Mouse (Mus musculus): ENCODE measurements around the gene Frs2. TPM values are rescaled to one million over a fixed set of nuclear protein-coding genes. Genes with fewer than 3 reads are reported as not detected.
A peak's percentile ranks its signal among the peaks of the same experiment; 100 is the strongest.
"Not testable (repeated sequence)": the region's sequence is repeated elsewhere in the genome, so short reads cannot be mapped to it uniquely, and the experiment has no call there.

Gene Frs2
- polyA plus RNA-seq, 1 experiment from 2014 or later = 20.8 TPM

DNA sequence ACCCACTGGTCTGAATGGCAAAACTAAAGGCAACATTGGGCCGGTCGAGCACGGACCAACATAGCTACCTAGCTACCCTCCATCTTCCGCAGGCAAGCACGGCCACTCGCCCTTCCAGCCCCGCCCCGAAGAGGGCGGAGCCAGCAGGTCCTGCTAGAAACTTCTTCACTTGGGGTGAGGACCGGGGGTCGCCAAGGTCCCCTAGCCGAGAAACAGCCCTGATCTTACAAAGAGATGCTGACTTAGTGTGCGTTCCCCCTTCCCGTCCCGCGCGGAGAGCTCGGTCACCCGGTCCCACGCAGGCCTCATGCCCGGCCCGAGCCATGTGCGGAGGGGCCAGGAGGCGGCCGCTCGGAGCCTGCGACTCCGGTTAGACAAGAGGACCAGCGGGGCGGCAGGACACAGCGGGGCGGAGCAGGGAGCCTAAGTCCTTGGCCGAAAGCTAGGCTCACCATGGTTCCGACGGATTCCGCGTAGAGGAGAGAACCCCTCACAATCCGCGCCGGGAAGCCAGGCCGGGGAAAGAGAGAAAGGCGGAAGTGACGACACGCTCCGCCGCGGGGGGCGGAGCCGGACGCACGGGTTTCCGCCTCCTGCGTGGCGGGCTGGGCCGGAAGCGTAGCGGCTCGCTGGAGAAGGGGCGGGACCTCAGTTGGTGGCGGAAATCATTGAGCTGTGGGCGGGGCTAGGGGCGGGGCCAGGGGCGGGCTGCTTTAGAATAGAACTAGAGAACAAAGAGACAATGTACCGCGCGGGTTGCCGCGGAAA, 84.9 kb downstream of the Frs2 start, which contains the start of gene Cct2:
Cct2 (minus strand) TSS at position 561 of the 768 bp plus-strand sequence.
- Histone ChIP-seq H3K27ac (peak within 1 kb of the TSS; percentile 89), H3K4me1 (peaks cover 21% of the 10 kb centered on the region; the same call in 1 of the 2 replicates), H3K9me3 (no peaks in the 10 kb centered on the region), H3K4me2 (peak within 1 kb of the TSS; percentile 87), H3K27me3 (no peaks in the 10 kb centered on the region), H3K36me3 (peaks cover 37% of the 10 kb centered on the region), H3K4me3 (peak within 1 kb of the TSS; percentile 75), H3K9ac (peak within 1 kb of the TSS; percentile 82)
- WGBS = under 1% methylated on average over 67 of the region's 68 CpGs
- ATAC-seq (ENCODE audit: insufficient number of reproducible peaks, insufficient read depth, low FRiP score, low TSS enrichment, low read depth) = peak; percentile 92

DNA sequence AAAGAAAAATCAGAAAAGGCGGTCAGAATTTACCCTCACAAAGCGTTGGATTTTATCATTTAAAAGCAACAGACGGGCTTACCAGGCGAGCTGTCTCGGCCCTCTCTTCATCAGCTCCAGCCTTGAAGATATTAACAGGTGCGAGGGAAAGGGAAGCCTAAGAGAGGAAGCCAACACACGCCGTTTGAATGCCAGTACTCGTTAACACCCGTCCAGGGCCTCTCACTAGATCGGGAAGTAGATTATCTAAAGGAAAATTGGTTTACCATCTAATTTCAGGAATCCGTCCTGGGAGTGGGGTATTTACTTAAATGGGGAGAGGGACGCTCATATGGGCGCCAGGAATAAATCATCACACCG, 85.5 kb downstream of the Frs2 start:
- Histone ChIP-seq H3K4me3 (peak overlapping the region; percentile 75), H3K27ac (peak overlapping the region; percentile 83; the same call in 1 of the 2 replicates), H3K9ac (peak overlapping the region; percentile 82), H3K4me1 (peaks cover 21% of the 10 kb centered on the region; the same call in 1 of the 2 replicates), H3K27me3 (no peaks in the 10 kb centered on the region), H3K36me3 (peaks cover 43% of the 10 kb centered on the region), H3K9me3 (no peaks in the 10 kb centered on the region), H3K4me2 (peak overlapping the region; percentile 87)
- 4% methylated on average over 15 of the region's 15 CpGs for WGBS
- no peak for ATAC-seq (ENCODE audit: insufficient number of reproducible peaks, insufficient read depth, low FRiP score, low TSS enrichment, low read depth)

DNA sequence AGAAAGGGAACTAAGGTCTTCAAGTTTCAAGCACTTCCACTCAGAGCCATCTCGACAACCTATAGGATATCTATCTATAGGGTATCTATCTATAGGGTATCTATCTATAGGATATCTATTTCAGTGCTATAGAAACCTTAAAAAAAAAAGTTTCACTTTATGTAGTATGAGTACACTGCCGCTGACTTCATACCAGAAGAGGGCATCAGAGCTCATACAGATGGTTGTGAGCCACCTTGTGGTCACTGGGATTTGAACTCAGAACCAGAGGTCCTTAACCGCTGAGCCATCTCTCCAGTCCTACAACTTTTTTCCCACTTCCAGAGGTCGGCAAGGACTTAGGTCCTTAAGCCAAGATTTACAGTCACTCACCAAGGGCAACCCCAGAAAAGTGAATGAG, 92.7 kb downstream of the Frs2 start:
- Histone ChIP-seq H3K27me3 (no peaks in the 10 kb centered on the region), H3K36me3 (peaks cover 98% of the 10 kb centered on the region), H3K4me3 (no peak overlapping the region), H3K27ac (no peak overlapping the region), H3K4me1 (peaks cover 7% of the 10 kb centered on the region; the same call in 1 of the 2 replicates), H3K9ac (no peak overlapping the region), H3K9me3 (no peaks in the 10 kb centered on the region), H3K4me2 (no peak overlapping the region)
- ATAC-seq (ENCODE audit: insufficient number of reproducible peaks, insufficient read depth, low FRiP score, low TSS enrichment, low read depth) = no peak
- WGBS = 87% methylated on average over 4 of the region's 4 CpGs

DNA sequence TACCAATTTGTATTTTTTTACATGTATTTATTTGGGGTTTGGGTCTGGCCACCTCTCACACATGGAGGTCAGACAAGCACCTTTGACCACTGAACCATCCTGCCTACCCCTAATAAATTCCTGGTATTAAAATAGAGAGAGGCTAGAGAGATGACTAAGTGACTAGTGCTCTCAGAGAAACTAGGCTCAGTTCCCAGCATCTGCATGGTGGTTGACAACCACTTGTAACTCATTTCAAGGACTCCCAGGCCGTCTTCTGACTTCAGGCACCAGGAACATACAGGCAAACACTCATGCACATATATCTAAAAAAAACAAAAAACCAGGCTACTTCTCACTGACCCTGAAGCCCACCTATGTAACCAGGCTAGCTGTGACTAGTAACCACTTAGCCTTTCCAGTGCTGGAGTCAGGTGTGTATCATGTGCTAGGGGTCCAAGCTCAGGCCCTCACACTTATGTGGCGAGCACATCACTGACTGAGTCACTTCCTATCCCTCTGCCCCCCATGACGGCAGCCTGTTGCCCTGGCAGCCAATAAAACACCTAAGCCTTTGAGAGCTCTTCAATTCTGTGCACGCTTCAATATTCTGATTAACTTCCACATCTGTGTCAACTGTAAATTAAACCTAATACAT, 98.3 kb downstream of the Frs2 start:
- H3K4me2 ChIP-seq = no peak overlapping the region
- no peak for ATAC-seq (ENCODE audit: insufficient number of reproducible peaks, insufficient read depth, low FRiP score, low TSS enrichment, low read depth)
- 84% methylated on average over 4 of the region's 4 CpGs for WGBS
- no peak overlapping the region for H3K4me3 ChIP-seq
- H3K36me3 ChIP-seq = peaks cover 67% of the 10 kb centered on the region
- no peaks in the 10 kb centered on the region for H3K27me3 ChIP-seq
- no peak overlapping the region for H3K9ac ChIP-seq
- peaks cover 16% of the 10 kb centered on the region for H3K4me1 ChIP-seq
- no peak overlapping the region for H3K27ac ChIP-seq
- H3K9me3 ChIP-seq = no peaks in the 10 kb centered on the region

DNA sequence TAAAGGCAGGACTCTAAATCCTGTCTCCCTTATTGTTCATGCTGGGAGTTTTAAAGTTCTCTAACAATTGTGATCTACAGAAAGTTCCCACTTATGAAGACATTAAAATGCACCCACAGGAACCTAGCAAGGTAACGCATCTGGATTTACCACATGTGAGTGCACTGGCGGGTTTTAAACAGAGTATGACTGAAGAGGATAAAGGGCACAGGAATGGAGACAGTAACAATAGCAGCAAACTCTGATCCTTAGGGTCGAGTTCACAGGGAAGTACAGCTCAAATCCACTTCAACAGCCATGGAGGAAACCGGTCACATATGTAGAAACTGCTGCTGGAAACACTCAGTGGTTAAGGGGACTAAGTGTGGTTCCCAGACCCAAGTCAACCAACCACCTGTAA, 99.1 kb downstream of the Frs2 start:
- ATAC-seq (ENCODE audit: insufficient number of reproducible peaks, insufficient read depth, low FRiP score, low TSS enrichment, low read depth) = no peak
- H3K4me3 ChIP-seq = no peak overlapping the region
- peaks cover 17% of the 10 kb centered on the region for H3K4me1 ChIP-seq
- 0 out of 2 replicates have a peak overlapping the region, but pooled peaks have one; percentile 16 for H3K9ac ChIP-seq
- WGBS = 79% methylated on average over 4 of the region's 4 CpGs
- H3K9me3 ChIP-seq = no peaks in the 10 kb centered on the region
- H3K27ac ChIP-seq = no peak overlapping the region
- peaks cover 58% of the 10 kb centered on the region for H3K36me3 ChIP-seq
- H3K27me3 ChIP-seq = no peaks in the 10 kb centered on the region
- no peak overlapping the region for H3K4me2 ChIP-seq

DNA sequence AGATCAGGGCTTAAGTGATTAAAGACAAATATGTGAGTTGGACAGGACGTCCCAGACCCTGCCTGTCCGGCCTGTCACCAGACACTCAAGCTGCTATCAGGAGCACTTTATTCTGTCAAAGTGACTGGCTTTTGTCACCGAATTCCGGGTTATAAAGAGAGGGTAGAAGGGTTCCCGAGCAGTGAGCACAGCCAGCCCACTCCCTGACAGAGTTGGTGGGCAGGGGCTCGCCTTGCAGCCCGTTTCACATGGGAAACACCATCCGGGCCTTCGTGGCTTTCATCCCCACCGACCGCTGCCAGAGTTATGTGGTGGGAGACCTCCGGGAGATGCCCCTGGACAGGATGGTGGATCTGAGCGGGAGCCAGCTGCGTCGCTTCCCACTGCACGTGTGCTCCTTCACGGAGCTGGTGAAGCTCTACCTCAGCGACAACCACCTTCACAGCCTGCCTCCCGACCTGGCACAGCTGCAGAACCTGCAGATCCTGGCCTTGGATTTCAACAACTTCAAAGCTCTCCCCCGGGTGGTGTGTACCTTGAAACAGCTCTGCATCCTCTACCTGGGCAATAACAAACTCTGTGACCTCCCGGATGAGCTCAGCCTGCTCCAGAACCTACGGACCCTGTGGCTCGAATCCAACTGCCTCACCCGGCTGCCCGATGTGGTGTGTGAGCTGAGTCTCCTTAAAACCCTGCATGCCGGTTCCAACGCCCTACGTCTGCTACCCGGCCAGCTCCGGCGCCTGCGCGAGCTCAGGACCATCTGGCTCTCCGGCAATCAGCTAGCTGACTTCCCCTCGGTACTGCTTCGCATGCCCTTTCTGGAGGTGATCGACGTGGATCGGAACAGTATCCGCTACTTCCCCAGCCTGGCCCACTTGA, 102.9 kb downstream of the Frs2 start, which contains the start of gene Lrrc10:
Lrrc10 (plus strand) TSS at position 167 of the 882 bp plus-strand sequence.
- no peak within 1 kb of the TSS for H3K27ac ChIP-seq
- peaks cover 21% of the 10 kb centered on the region for H3K36me3 ChIP-seq
- peaks cover 17% of the 10 kb centered on the region for H3K4me1 ChIP-seq
- H3K9me3 ChIP-seq = no peaks in the 10 kb centered on the region
- H3K9ac ChIP-seq = 0 out of 2 replicates have a peak within 1 kb of the TSS, but pooled peaks have one; percentile 11
- 44% methylated on average over 40 of the region's 40 CpGs for WGBS
- no peaks in the 10 kb centered on the region for H3K27me3 ChIP-seq
- peak within 1 kb of the TSS; percentile 48 for H3K4me2 ChIP-seq
- ATAC-seq (ENCODE audit: insufficient number of reproducible peaks, insufficient read depth, low FRiP score, low TSS enrichment, low read depth) = no peak
- H3K4me3 ChIP-seq = peak within 1 kb of the TSS; percentile 13; the same call in 1 of the 2 replicates

DNA sequence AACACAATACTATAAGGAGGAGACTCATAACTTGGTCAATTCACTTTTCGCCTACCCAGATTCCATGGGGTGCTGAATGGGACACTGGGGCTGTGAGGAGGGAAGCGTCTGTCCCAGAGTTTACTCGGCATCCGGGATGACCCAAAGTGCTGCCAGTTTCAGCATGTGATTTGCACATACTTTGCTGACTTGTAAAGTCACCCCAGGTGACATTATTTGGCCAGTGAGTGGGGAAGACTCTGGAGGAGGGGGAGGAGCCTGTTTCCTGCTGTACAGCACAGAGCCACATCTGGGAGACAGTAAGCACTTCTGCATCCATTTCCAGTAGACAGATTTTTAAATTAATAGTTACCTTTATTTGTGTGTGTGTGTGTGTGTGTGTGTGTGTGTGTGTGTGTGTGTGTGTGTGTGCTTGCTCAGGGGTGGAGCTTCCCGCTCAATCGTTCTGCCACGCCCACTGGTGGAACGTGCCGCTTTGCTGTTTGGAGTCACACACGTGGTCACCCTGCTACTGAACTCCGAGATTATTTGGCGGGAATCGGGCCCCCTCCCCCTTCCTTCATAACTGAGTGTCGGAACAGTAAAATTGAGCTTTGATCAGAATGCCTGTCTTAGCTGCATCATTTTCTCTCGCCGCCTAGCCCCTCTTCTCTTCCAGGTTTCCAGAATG, 104.7 kb downstream of the Frs2 start:
- WGBS = 33% methylated on average over 13 of the region's 16 CpGs
- H3K9me3 ChIP-seq; H3K9ac ChIP-seq; ATAC-seq (ENCODE audit: insufficient number of reproducible peaks, insufficient read depth, low FRiP score, low TSS enrichment, low read depth); H3K27ac ChIP-seq; H3K27me3 ChIP-seq; H3K4me3 ChIP-seq; H3K36me3 ChIP-seq: not testable (repeated sequence)
- Histone ChIP-seq H3K4me2 (0 out of 2 replicates have a peak overlapping the region, but pooled peaks have one; percentile 18), H3K4me1 (peaks cover 22% of the 10 kb centered on the region)

DNA sequence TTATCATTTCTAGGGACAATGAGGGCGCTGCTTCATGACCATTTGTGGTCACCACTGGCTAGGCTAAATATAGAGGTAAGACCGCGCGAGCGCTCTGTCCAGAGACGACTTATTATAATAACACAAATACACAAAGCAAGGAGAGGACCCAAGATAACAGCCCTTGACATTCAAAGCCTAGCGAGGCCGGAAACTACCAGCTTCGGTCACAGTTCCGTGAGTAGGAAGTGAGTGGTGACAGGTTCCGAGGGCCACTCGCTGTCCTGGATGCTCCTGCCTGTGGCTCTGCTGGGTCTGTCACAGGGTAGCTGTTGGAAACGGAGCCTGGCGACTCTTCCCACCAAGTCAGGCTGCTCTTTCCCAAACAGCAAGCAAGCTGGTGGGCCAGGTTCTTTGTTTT, 106.0 kb downstream of the Frs2 start:
- 85% methylated on average over 14 of the region's 14 CpGs for WGBS
- Histone ChIP-seq H3K27me3 (no peaks in the 10 kb centered on the region), H3K9ac (no peak overlapping the region), H3K4me1 (peaks cover 22% of the 10 kb centered on the region), H3K36me3 (no peaks in the 10 kb centered on the region), H3K27ac (no peak overlapping the region), H3K4me3 (no peak overlapping the region), H3K4me2 (no peak overlapping the region), H3K9me3 (no peaks in the 10 kb centered on the region)
- no peak for ATAC-seq (ENCODE audit: insufficient number of reproducible peaks, insufficient read depth, low FRiP score, low TSS enrichment, low read depth)

DNA sequence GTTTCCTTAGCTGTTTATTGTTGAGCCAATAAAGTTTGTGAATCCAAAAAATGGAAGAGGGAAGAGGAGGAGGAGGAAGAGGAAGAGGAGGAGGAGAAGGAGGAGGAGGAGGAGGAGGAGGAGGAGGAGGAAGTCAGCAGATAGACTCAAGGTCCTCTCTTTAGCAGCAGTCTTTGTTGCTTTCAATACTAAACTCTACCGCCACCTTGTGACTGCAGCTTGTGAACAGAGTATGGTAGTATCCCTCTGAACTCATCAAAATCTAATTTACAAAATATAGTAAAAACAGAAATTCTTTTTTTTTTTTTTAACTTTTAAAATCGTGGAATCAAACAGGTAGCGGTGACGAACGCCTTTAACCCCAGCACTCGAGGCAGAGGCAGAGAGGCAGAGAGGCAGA, 108.0 kb downstream of the Frs2 start:
- Histone ChIP-seq H3K9me3 (no peaks in the 10 kb centered on the region), H3K4me2 (no peak overlapping the region), H3K27ac (no peak overlapping the region), H3K9ac (no peak overlapping the region), H3K4me1 (peaks cover 11% of the 10 kb centered on the region), H3K36me3 (no peaks in the 10 kb centered on the region), H3K4me3 (no peak overlapping the region), H3K27me3 (no peaks in the 10 kb centered on the region)
- 69% methylated on average over 6 of the region's 6 CpGs for WGBS
- ATAC-seq (ENCODE audit: insufficient number of reproducible peaks, insufficient read depth, low FRiP score, low TSS enrichment, low read depth) = no peak

DNA sequence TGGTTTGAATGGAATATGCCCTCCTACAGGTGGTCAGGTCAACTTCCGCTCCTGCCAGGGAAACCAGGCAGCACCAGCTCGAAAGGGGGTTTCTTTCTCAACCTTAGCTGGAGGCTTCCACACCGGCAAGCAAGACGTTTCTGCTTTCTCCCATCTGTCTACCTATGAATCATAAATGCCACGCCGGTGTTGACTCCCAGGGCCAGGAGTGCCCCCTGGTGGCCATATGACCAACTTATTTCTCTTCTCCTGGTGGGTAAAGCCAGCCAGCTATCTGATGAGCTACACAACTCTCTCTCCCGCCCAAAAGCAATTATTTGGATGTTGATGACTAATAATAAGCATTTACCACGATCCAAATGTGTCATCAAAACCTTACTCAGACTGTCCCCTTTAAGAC, 114.5 kb downstream of the Frs2 start:
- H3K27me3 ChIP-seq = no peaks in the 10 kb centered on the region
- no peaks in the 10 kb centered on the region for H3K36me3 ChIP-seq
- H3K4me1 ChIP-seq = peaks cover 8% of the 10 kb centered on the region; the same call in 1 of the 2 replicates
- no peak overlapping the region for H3K4me2 ChIP-seq
- no peak overlapping the region for H3K27ac ChIP-seq
- no peak for ATAC-seq (ENCODE audit: insufficient number of reproducible peaks, insufficient read depth, low FRiP score, low TSS enrichment, low read depth)
- WGBS = 17% methylated on average over 8 of the region's 8 CpGs
- H3K9me3 ChIP-seq = no peaks in the 10 kb centered on the region
- no peak overlapping the region for H3K9ac ChIP-seq
- no peak overlapping the region for H3K4me3 ChIP-seq

DNA sequence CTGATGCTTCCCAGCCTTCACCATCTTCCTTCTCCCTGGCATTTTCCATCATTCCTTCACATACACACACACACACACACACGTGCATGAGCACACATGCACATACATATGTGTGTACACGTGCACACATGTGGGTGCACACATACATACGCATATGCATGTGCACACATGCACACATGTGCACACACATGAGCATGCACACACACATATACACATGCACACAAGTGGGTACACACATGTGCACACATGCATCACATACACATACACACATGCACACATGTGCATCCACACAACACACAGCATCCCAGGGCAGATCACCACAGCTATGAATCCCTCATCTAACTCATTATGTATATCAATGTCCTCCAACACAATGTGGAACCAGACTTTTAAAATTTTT, 117.2 kb downstream of the Frs2 start:
- H3K9ac ChIP-seq = no peak overlapping the region
- no peaks in the 10 kb centered on the region for H3K27me3 ChIP-seq
- H3K4me2 ChIP-seq = no peak overlapping the region
- no peaks in the 10 kb centered on the region for H3K36me3 ChIP-seq
- H3K4me3 ChIP-seq = no peak overlapping the region
- peaks cover 8% of the 10 kb centered on the region; the same call in 1 of the 2 replicates for H3K4me1 ChIP-seq
- H3K27ac ChIP-seq = no peak overlapping the region
- no peak for ATAC-seq (ENCODE audit: insufficient number of reproducible peaks, insufficient read depth, low FRiP score, low TSS enrichment, low read depth)
- H3K9me3 ChIP-seq = no peaks in the 10 kb centered on the region
- WGBS = 92% methylated on average over 3 of the region's 3 CpGs
